Mouse (Mus musculus) ES-E14 (cell line): ENCODE measurements at regions not wholly inside any gene's neighbourhood (a gene's known extent, or its start where the extent isn't known, plus 50 kb on each side); places are given as distances from the start of the nearest gene placed in this dataset.

ENCODE experiments used
- CHD2 ChIP-seq: IDR thresholded peaks from 2 replicates; pipeline ENCODE4 v1.6.1; 2014; ENCODE audit warnings: mild to moderate bottlenecking, low read depth, low read length, inconsistent platforms
- HCFC1 ChIP-seq: IDR thresholded peaks from 2 replicates; pipeline ENCODE4 v1.6.1; 2012; ENCODE audit warnings: low read length, inconsistent platforms, borderline replicate concordance; ENCODE audit not compliant: insufficient read depth
- ZC3H11A ChIP-seq: IDR thresholded peaks from 2 replicates; pipeline ENCODE4 v1.6.1; 2012; ENCODE audit warnings: low read depth, mild to moderate bottlenecking, inconsistent platforms, low read length, borderline replicate concordance
- ZNF384 ChIP-seq: IDR thresholded peaks from 2 replicates; pipeline ENCODE4 v1.6.1; 2012; ENCODE audit warnings: low read depth, low read length, inconsistent platforms

DNA sequence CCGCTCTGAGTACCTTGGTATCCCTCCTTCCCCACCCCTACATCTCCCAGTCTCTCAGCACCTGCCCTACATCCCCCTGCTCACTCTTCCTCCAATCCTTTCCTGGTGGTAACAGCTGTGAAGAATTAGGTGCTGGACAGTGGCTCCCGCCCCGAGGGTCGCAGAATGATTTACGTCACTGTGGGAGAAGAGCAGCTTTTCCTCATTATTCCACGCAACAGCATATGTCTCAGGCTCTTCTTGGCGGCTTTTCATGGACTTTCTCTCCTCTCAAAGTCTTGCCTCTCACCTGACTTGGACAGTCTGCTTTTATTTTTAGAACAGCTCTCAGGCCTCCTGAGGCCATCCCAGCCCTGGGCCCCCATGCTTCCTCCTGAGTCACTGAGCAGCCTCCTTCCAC, 103.8 kb upstream of the Aldh1a3 start:
- no peak for TF ChIP-seq CHD2
- no peak for TF ChIP-seq ZC3H11A
- no peak for TF ChIP-seq HCFC1
- no peak for TF ChIP-seq ZNF384
